Mouse (Mus musculus): ENCODE data around the gene Cyfip2. TPM values are rescaled to one million over a fixed set of nuclear protein-coding genes. Genes with fewer than 3 reads are reported as not detected.

Gene Cyfip2
- polyA plus RNA-seq, 1 experiment from 2014 or later: 13.4 TPM

- 89% methylated on average over 4 of the region's 4 CpGs for WGBS
- Histone ChIP-seq H3K4me1 (ENCODE audit: control insufficient read depth, insufficient read depth, low read length) (no peaks in the 10 kb centered on the region), H3K9me3 (ENCODE audit: control insufficient read depth, low read length) (no peaks in the 10 kb centered on the region), H3K36me3 (ENCODE audit: control insufficient read depth, insufficient read depth, low read length) (no peaks in the 10 kb centered on the region), H3K27ac (replicated peaks; ENCODE audit: low read depth, low read length) (no peak overlapping the region), H3K4me3 (ENCODE audit: low read depth, low read length) (no peak overlapping the region), H3K9ac (ENCODE audit: low read depth, low read length) (no peak overlapping the region), H3K4me2 (ENCODE audit: low read depth, low read length) (no peak overlapping the region), H3K27me3 (replicated peaks; ENCODE audit: control insufficient read depth, insufficient read depth, low read length) (no peaks in the 10 kb centered on the region)
- DNase-seq (ENCODE audit: low spot score): no peak
- no peak for ATAC-seq (ENCODE audit: low read depth)
Observed at GRCm38 (mm10) chr11:46232803-46233202, 79.9 kb downstream of the Cyfip2 start.

GRCm38 (mm10) chr11:46230184-46230583 is 82.5 kb downstream of the Cyfip2 start:
- DNase-seq (ENCODE audit: low spot score): no peak
- Histone ChIP-seq H3K36me3 (ENCODE audit: control insufficient read depth, insufficient read depth, low read length) (no peaks in the 10 kb centered on the region), H3K9me3 (ENCODE audit: control insufficient read depth, low read length) (no peaks in the 10 kb centered on the region), H3K27ac (replicated peaks; ENCODE audit: low read depth, low read length) (no peak overlapping the region), H3K9ac (ENCODE audit: low read depth, low read length) (no peak overlapping the region), H3K4me2 (ENCODE audit: low read depth, low read length) (no peak overlapping the region), H3K27me3 (replicated peaks; ENCODE audit: control insufficient read depth, insufficient read depth, low read length) (no peaks in the 10 kb centered on the region), H3K4me3 (ENCODE audit: low read depth, low read length) (no peak overlapping the region), H3K4me1 (ENCODE audit: control insufficient read depth, insufficient read depth, low read length) (peaks cover 1% of the 10 kb centered on the region; the same call in 1 of the 2 replicates)
- 70% methylated on average over 6 of the region's 6 CpGs for WGBS
- no peak for ATAC-seq (ENCODE audit: low read depth)

GRCm38 (mm10) chr11:46225345-46225744 is 87.3 kb downstream of the Cyfip2 start:
- Histone ChIP-seq H3K9ac (ENCODE audit: low read depth, low read length) (no peak overlapping the region), H3K27me3 (replicated peaks; ENCODE audit: control insufficient read depth, insufficient read depth, low read length) (no peaks in the 10 kb centered on the region), H3K4me1 (ENCODE audit: control insufficient read depth, insufficient read depth, low read length) (peaks cover 3% of the 10 kb centered on the region; the same call in 1 of the 2 replicates), H3K36me3 (ENCODE audit: control insufficient read depth, insufficient read depth, low read length) (no peaks in the 10 kb centered on the region), H3K9me3 (ENCODE audit: control insufficient read depth, low read length) (no peaks in the 10 kb centered on the region), H3K4me3 (ENCODE audit: low read depth, low read length) (no peak overlapping the region), H3K27ac (replicated peaks; ENCODE audit: low read depth, low read length) (no peak overlapping the region), H3K4me2 (ENCODE audit: low read depth, low read length) (no peak overlapping the region)
- WGBS: 58% methylated on average over 5 of the region's 5 CpGs
- peak; percentile 19 for DNase-seq (ENCODE audit: low spot score)
- ATAC-seq (ENCODE audit: low read depth): no peak

DNA sequence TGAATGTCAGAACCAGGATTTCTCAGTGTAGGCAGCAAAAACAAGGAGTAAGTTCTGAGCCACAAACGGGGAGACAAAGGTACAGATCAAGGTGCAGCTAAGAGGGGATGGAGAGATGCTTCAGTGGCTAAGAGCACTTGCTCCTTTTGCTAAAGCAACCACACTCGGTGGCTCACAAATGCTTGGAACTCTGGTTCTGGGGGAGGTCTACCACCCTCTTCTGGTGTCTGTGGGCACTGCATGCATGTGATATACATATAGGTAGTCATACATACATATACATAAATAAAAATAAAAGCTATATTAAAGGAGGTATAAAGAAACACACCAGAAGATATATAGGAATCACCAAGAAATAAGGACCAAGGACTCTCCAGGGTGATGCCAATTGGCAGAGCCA is 89.1 kb downstream of the Cyfip2 start:
- peaks cover 3% of the 10 kb centered on the region; the same call in 1 of the 2 replicates for H3K4me1 ChIP-seq (ENCODE audit: control insufficient read depth, insufficient read depth, low read length)
- ATAC-seq (ENCODE audit: low read depth): no peak
- WGBS: 75% methylated on average over 2 of the region's 2 CpGs

DNA sequence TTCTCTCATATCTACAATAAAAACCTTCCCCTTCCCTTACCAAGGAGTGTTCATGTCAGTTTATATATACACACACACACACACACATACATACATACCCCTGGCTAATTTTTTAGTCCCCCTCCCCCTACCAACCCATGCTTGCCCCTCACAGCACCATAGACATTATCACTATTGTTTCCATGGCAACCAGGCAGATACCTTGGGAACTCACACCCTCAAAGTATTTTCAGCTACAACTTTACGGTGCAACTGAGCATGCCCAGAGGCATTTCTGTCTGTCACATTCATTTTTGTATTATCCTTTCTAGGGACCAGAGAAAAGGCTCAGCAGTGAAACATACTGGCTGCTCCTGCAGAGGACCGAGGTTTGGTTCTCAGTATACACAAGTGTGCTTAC is 92.4 kb downstream of the Cyfip2 start:
- peaks cover 1% of the 10 kb centered on the region; the same call in 1 of the 2 replicates for H3K4me1 ChIP-seq (ENCODE audit: control insufficient read depth, insufficient read depth, low read length)
- DNase-seq (ENCODE audit: low spot score): no peak

More for the DNA sequence above, 89.1 kb downstream of the Cyfip2 start:
- Histone ChIP-seq H3K4me2 (ENCODE audit: low read depth, low read length) (no peak overlapping the region), H3K4me3 (ENCODE audit: low read depth, low read length) (no peak overlapping the region), H3K36me3 (ENCODE audit: control insufficient read depth, insufficient read depth, low read length) (no peaks in the 10 kb centered on the region), H3K27ac (replicated peaks; ENCODE audit: low read depth, low read length) (no peak overlapping the region), H3K9me3 (ENCODE audit: control insufficient read depth, low read length) (no peaks in the 10 kb centered on the region), H3K9ac (ENCODE audit: low read depth, low read length) (no peak overlapping the region), H3K27me3 (replicated peaks; ENCODE audit: control insufficient read depth, insufficient read depth, low read length) (no peaks in the 10 kb centered on the region)
- no peak for DNase-seq (ENCODE audit: low spot score)

GRCm38 (mm10) chr11:46219380-46219779 is 93.3 kb downstream of the Cyfip2 start:
- peaks cover 7% of the 10 kb centered on the region for H3K4me1 ChIP-seq (ENCODE audit: control insufficient read depth, insufficient read depth, low read length)
- H3K9me3 ChIP-seq (ENCODE audit: control insufficient read depth, low read length): peaks cover 4% of the 10 kb centered on the region; the same call in 1 of the 2 replicates
- DNase-seq (ENCODE audit: low spot score) (no peak), ATAC-seq (ENCODE audit: low read depth) (no peak)
- H3K36me3 ChIP-seq (ENCODE audit: control insufficient read depth, insufficient read depth, low read length): no peaks in the 10 kb centered on the region
- no peak overlapping the region for H3K4me3 ChIP-seq (ENCODE audit: low read depth, low read length)
- WGBS: 78% methylated on average over 9 of the region's 9 CpGs
- no peak overlapping the region for H3K4me2 ChIP-seq (ENCODE audit: low read depth, low read length)
- H3K27me3 ChIP-seq (replicated peaks; ENCODE audit: control insufficient read depth, insufficient read depth, low read length): no peaks in the 10 kb centered on the region
- H3K9ac ChIP-seq (ENCODE audit: low read depth, low read length): no peak overlapping the region
- H3K27ac ChIP-seq (replicated peaks; ENCODE audit: low read depth, low read length): no peak overlapping the region

More for the DNA sequence above, 92.4 kb downstream of the Cyfip2 start:
- Histone ChIP-seq H3K9me3 (ENCODE audit: control insufficient read depth, low read length) (peaks cover 4% of the 10 kb centered on the region; the same call in 1 of the 2 replicates), H3K9ac (ENCODE audit: low read depth, low read length) (no peak overlapping the region), H3K27ac (replicated peaks; ENCODE audit: low read depth, low read length) (no peak overlapping the region), H3K27me3 (replicated peaks; ENCODE audit: control insufficient read depth, insufficient read depth, low read length) (no peaks in the 10 kb centered on the region), H3K4me3 (ENCODE audit: low read depth, low read length) (no peak overlapping the region), H3K4me2 (ENCODE audit: low read depth, low read length) (no peak overlapping the region), H3K36me3 (ENCODE audit: control insufficient read depth, insufficient read depth, low read length) (no peaks in the 10 kb centered on the region)
- 76% methylated on average over 2 of the region's 2 CpGs for WGBS
- ATAC-seq (ENCODE audit: low read depth): no peak

- peaks cover 14% of the 10 kb centered on the region for H3K4me1 ChIP-seq (ENCODE audit: control insufficient read depth, insufficient read depth, low read length)
- H3K27me3 ChIP-seq (replicated peaks; ENCODE audit: control insufficient read depth, insufficient read depth, low read length): no peaks in the 10 kb centered on the region
- H3K36me3 ChIP-seq (ENCODE audit: control insufficient read depth, insufficient read depth, low read length): no peaks in the 10 kb centered on the region
- H3K27ac ChIP-seq (replicated peaks; ENCODE audit: low read depth, low read length): no peak overlapping the region
- no peak overlapping the region for H3K9ac ChIP-seq (ENCODE audit: low read depth, low read length)
- peaks cover 4% of the 10 kb centered on the region; the same call in 1 of the 2 replicates for H3K9me3 ChIP-seq (ENCODE audit: control insufficient read depth, low read length)
- WGBS: 41% methylated on average over 5 of the region's 5 CpGs
- no peak overlapping the region for H3K4me2 ChIP-seq (ENCODE audit: low read depth, low read length)
- no peak overlapping the region for H3K4me3 ChIP-seq (ENCODE audit: low read depth, low read length)
- ATAC-seq (ENCODE audit: low read depth) (no peak; the same call in 1 of the 2 replicates), DNase-seq (ENCODE audit: low spot score) (peak; percentile 29)
Observed at GRCm38 (mm10) chr11:46218584-46218983, 94.1 kb downstream of the Cyfip2 start.

DNA sequence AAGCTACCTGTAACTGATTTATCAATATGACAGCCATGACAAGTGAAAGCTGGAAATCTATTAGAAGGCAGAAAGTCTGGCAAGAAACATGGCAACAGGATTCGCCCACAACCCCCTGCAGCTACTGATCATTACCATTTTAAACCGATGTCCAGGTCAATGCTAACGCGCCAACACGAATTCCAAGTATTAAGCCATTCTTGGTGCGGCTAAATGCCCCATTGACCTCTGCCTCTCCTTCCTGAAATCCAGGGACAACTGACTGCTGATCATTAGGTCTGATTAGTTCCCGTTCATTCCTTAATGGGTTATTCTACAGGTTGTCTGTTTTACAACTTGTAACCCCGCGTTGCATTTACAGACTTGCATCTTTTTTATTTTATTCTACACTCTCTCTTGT is 95.0 kb downstream of the Cyfip2 start:
- peaks cover 4% of the 10 kb centered on the region; the same call in 1 of the 2 replicates for H3K9me3 ChIP-seq (ENCODE audit: control insufficient read depth, low read length)
- H3K27me3 ChIP-seq (replicated peaks; ENCODE audit: control insufficient read depth, insufficient read depth, low read length): no peaks in the 10 kb centered on the region
- no peak overlapping the region for H3K9ac ChIP-seq (ENCODE audit: low read depth, low read length)
- H3K4me2 ChIP-seq (ENCODE audit: low read depth, low read length): no peak overlapping the region
- H3K27ac ChIP-seq (replicated peaks; ENCODE audit: low read depth, low read length): no peak overlapping the region
- no peak for ATAC-seq (ENCODE audit: low read depth)
- DNase-seq (ENCODE audit: low spot score): no peak
- no peak overlapping the region for H3K4me3 ChIP-seq (ENCODE audit: low read depth, low read length)
- H3K4me1 ChIP-seq (ENCODE audit: control insufficient read depth, insufficient read depth, low read length): peaks cover 20% of the 10 kb centered on the region
- H3K36me3 ChIP-seq (ENCODE audit: control insufficient read depth, insufficient read depth, low read length): no peaks in the 10 kb centered on the region
- WGBS: 82% methylated on average over 9 of the region's 9 CpGs

GRCm38 (mm10) chr11:46216669-46217068 is 96.0 kb downstream of the Cyfip2 start:
- H3K9ac ChIP-seq (ENCODE audit: low read depth, low read length): no peak overlapping the region
- no peaks in the 10 kb centered on the region for H3K27me3 ChIP-seq (replicated peaks; ENCODE audit: control insufficient read depth, insufficient read depth, low read length)
- no peak overlapping the region for H3K27ac ChIP-seq (replicated peaks; ENCODE audit: low read depth, low read length)
- DNase-seq (ENCODE audit: low spot score) (no peak), ATAC-seq (ENCODE audit: low read depth) (no peak)
- H3K36me3 ChIP-seq (ENCODE audit: control insufficient read depth, insufficient read depth, low read length): no peaks in the 10 kb centered on the region
- H3K4me1 ChIP-seq (ENCODE audit: control insufficient read depth, insufficient read depth, low read length): peaks cover 20% of the 10 kb centered on the region
- peaks cover 4% of the 10 kb centered on the region; the same call in 1 of the 2 replicates for H3K9me3 ChIP-seq (ENCODE audit: control insufficient read depth, low read length)
- WGBS: 72% methylated on average over 7 of the region's 7 CpGs
- no peak overlapping the region for H3K4me2 ChIP-seq (ENCODE audit: low read depth, low read length)
- no peak overlapping the region for H3K4me3 ChIP-seq (ENCODE audit: low read depth, low read length)
